Mouse (Mus musculus): Measurements from ENCODE around the gene Gm10837. TPM values are rescaled to one million over a fixed set of nuclear protein-coding genes. Genes with fewer than 3 reads are reported as not detected.

Gene Gm10837
- polyA plus RNA-seq, 1 experiment: not detected

GRCm38 (mm10) chr14:122465931-122466490, 24.4 kb upstream of the Gm10837 start:
- Histone ChIP-seq H3K36me3 (ENCODE audit: control insufficient read depth, insufficient read depth, low read length) (no peaks in the 10 kb centered on the region), H3K4me3 (ENCODE audit: control insufficient read depth, low read depth, low read length) (no peak overlapping the region), H3K27ac (ENCODE audit: control insufficient read depth, insufficient read depth, low read depth, low read length) (no peak overlapping the region), H3K27me3 (ENCODE audit: control insufficient read depth, insufficient read depth, low read length) (peaks cover 14% of the 10 kb centered on the region), H3K4me1 (ENCODE audit: control insufficient read depth, insufficient read depth, low read length) (peaks cover 3% of the 10 kb centered on the region)
- TF ChIP-seq POLR2A (IDR thresholded peaks at IDR 0.05; ENCODE audit: control insufficient read depth, low read depth, low read length) (no peak), CTCF (IDR thresholded peaks at IDR 0.05; ENCODE audit: control insufficient read depth, insufficient read depth, insufficient replicate concordance, low read depth, low read length) (no peak)

GRCm38 (mm10) chr14:122466756-122467362, 23.5 kb upstream of the Gm10837 start:
- no peak overlapping the region for H3K27ac ChIP-seq (ENCODE audit: control insufficient read depth, insufficient read depth, low read depth, low read length)
- H3K27me3 ChIP-seq (ENCODE audit: control insufficient read depth, insufficient read depth, low read length): peaks cover 14% of the 10 kb centered on the region
- no peaks in the 10 kb centered on the region for H3K36me3 ChIP-seq (ENCODE audit: control insufficient read depth, insufficient read depth, low read length)
- TF ChIP-seq POLR2A (IDR thresholded peaks at IDR 0.05; ENCODE audit: control insufficient read depth, low read depth, low read length) (no peak), CTCF (IDR thresholded peaks at IDR 0.05; ENCODE audit: control insufficient read depth, insufficient read depth, insufficient replicate concordance, low read depth, low read length) (no peak)
- no peak overlapping the region for H3K4me3 ChIP-seq (ENCODE audit: control insufficient read depth, low read depth, low read length)
- peaks cover 5% of the 10 kb centered on the region for H3K4me1 ChIP-seq (ENCODE audit: control insufficient read depth, insufficient read depth, low read length)

GRCm38 (mm10) chr14:122467926-122468841, 22.2 kb upstream of the Gm10837 start:
- H3K27me3 ChIP-seq (ENCODE audit: control insufficient read depth, insufficient read depth, low read length): peaks cover 14% of the 10 kb centered on the region
- H3K4me1 ChIP-seq (ENCODE audit: control insufficient read depth, insufficient read depth, low read length): peaks cover 5% of the 10 kb centered on the region
- TF ChIP-seq CTCF (IDR thresholded peaks at IDR 0.05; ENCODE audit: control insufficient read depth, insufficient read depth, insufficient replicate concordance, low read depth, low read length): no peak
- no peak for TF ChIP-seq POLR2A (IDR thresholded peaks at IDR 0.05; ENCODE audit: control insufficient read depth, low read depth, low read length)
- H3K4me3 ChIP-seq (ENCODE audit: control insufficient read depth, low read depth, low read length): no peak overlapping the region
- H3K27ac ChIP-seq (ENCODE audit: control insufficient read depth, insufficient read depth, low read depth, low read length): no peak overlapping the region
- H3K36me3 ChIP-seq (ENCODE audit: control insufficient read depth, insufficient read depth, low read length): no peaks in the 10 kb centered on the region

GRCm38 (mm10) chr14:122468971-122469755, 21.2 kb upstream of the Gm10837 start:
- Histone ChIP-seq H3K36me3 (ENCODE audit: control insufficient read depth, insufficient read depth, low read length) (no peaks in the 10 kb centered on the region), H3K4me1 (ENCODE audit: control insufficient read depth, insufficient read depth, low read length) (peaks cover 3% of the 10 kb centered on the region), H3K27me3 (ENCODE audit: control insufficient read depth, insufficient read depth, low read length) (peaks cover 12% of the 10 kb centered on the region), H3K4me3 (ENCODE audit: control insufficient read depth, low read depth, low read length) (no peak overlapping the region), H3K27ac (ENCODE audit: control insufficient read depth, insufficient read depth, low read depth, low read length) (no peak overlapping the region)
- TF ChIP-seq CTCF (IDR thresholded peaks at IDR 0.05; ENCODE audit: control insufficient read depth, insufficient read depth, insufficient replicate concordance, low read depth, low read length) (no peak), POLR2A (IDR thresholded peaks at IDR 0.05; ENCODE audit: control insufficient read depth, low read depth, low read length) (no peak)

- peaks cover 10% of the 10 kb centered on the region for H3K4me1 ChIP-seq (ENCODE audit: control insufficient read depth, insufficient read depth, low read length)
- H3K27ac ChIP-seq (ENCODE audit: control insufficient read depth, insufficient read depth, low read depth, low read length): no peak overlapping the region
- TF ChIP-seq CTCF (IDR thresholded peaks at IDR 0.05; ENCODE audit: control insufficient read depth, insufficient read depth, insufficient replicate concordance, low read depth, low read length) (no peak), POLR2A (IDR thresholded peaks at IDR 0.05; ENCODE audit: control insufficient read depth, low read depth, low read length) (no peak)
- peaks cover 9% of the 10 kb centered on the region for H3K27me3 ChIP-seq (ENCODE audit: control insufficient read depth, insufficient read depth, low read length)
- no peaks in the 10 kb centered on the region for H3K36me3 ChIP-seq (ENCODE audit: control insufficient read depth, insufficient read depth, low read length)
- H3K4me3 ChIP-seq (ENCODE audit: control insufficient read depth, low read depth, low read length): no peak overlapping the region
Observed at GRCm38 (mm10) chr14:122471449-122472085, 18.8 kb upstream of the Gm10837 start.

- H3K36me3 ChIP-seq (ENCODE audit: control insufficient read depth, insufficient read depth, low read length): no peaks in the 10 kb centered on the region
- peaks cover 9% of the 10 kb centered on the region for H3K27me3 ChIP-seq (ENCODE audit: control insufficient read depth, insufficient read depth, low read length)
- H3K4me3 ChIP-seq (ENCODE audit: control insufficient read depth, low read depth, low read length): no peak overlapping the region
- no peak for TF ChIP-seq CTCF (IDR thresholded peaks at IDR 0.05; ENCODE audit: control insufficient read depth, insufficient read depth, insufficient replicate concordance, low read depth, low read length)
- TF ChIP-seq POLR2A (IDR thresholded peaks at IDR 0.05; ENCODE audit: control insufficient read depth, low read depth, low read length): no peak
- H3K4me1 ChIP-seq (ENCODE audit: control insufficient read depth, insufficient read depth, low read length): peaks cover 11% of the 10 kb centered on the region
- no peak overlapping the region for H3K27ac ChIP-seq (ENCODE audit: control insufficient read depth, insufficient read depth, low read depth, low read length)
Observed at GRCm38 (mm10) chr14:122472161-122472560, 18.2 kb upstream of the Gm10837 start.

Data from testis, adult 2 months (tissue).